Mouse (Mus musculus): ENCODE data around the gene Nek1. TPM values are rescaled to one million over a fixed set of nuclear protein-coding genes. Genes with fewer than 3 reads are reported as not detected.

The Nek1 gene
- polyA plus RNA-seq, 1 experiment from 2014 or later: 30.3 TPM

GRCm38 (mm10) chr8:61127299-61127861 lies 134.4 kb downstream of the Nek1 start:
- H3K27me3 ChIP-seq (ENCODE audit: control insufficient read depth, insufficient read depth, low read length): no peaks in the 10 kb centered on the region
- no peaks in the 10 kb centered on the region for H3K4me1 ChIP-seq (replicated peaks; ENCODE audit: control insufficient read depth, insufficient read depth, low read length)
- peaks cover 8% of the 10 kb centered on the region for H3K36me3 ChIP-seq (replicated peaks; ENCODE audit: control insufficient read depth, insufficient read depth)
- 59% methylated on average over 2 of the region's 2 CpGs for WGBS
- no peak overlapping the region for H3K27ac ChIP-seq
- ATAC-seq (ENCODE audit: low FRiP score) (no peak), DNase-seq (ENCODE audit: low spot score) (no peak)
- no peaks in the 10 kb centered on the region for H3K9me3 ChIP-seq (ENCODE audit: control insufficient read depth, low read length)
- H3K4me2 ChIP-seq (replicated peaks): no peak overlapping the region
- H3K9ac ChIP-seq: no peak overlapping the region
- no peak overlapping the region for H3K4me3 ChIP-seq (replicated peaks; ENCODE audit: low read length)

- Histone ChIP-seq H3K4me1 (replicated peaks; ENCODE audit: control insufficient read depth, insufficient read depth, low read length) (no peaks in the 10 kb centered on the region), H3K4me2 (replicated peaks) (no peak overlapping the region), H3K27me3 (ENCODE audit: control insufficient read depth, insufficient read depth, low read length) (no peaks in the 10 kb centered on the region), H3K9ac (no peak overlapping the region), H3K4me3 (replicated peaks; ENCODE audit: low read length) (no peak overlapping the region), H3K9me3 (ENCODE audit: control insufficient read depth, low read length) (no peaks in the 10 kb centered on the region), H3K36me3 (replicated peaks; ENCODE audit: control insufficient read depth, insufficient read depth) (no peaks in the 10 kb centered on the region), H3K27ac (no peak overlapping the region)
- WGBS: 92% methylated on average over 4 of the region's 4 CpGs
- DNase-seq (ENCODE audit: low spot score): no peak
- ATAC-seq (ENCODE audit: low FRiP score): no peak
These were observed 139.7 kb downstream of the Nek1 start for GRCm38 (mm10) chr8:61132561-61133134.

- no peak for ATAC-seq (ENCODE audit: low FRiP score)
These were observed 148.9 kb downstream of the Nek1 start for GRCm38 (mm10) chr8:61141869-61142268.

GRCm38 (mm10) chr8:61142302-61142701 lies 149.3 kb downstream of the Nek1 start:
- 41% methylated on average over 3 of the region's 3 CpGs for WGBS
- ATAC-seq (ENCODE audit: low FRiP score): no peak
- Histone ChIP-seq H3K9ac (no peak overlapping the region), H3K9me3 (ENCODE audit: control insufficient read depth, low read length) (no peaks in the 10 kb centered on the region), H3K4me3 (replicated peaks; ENCODE audit: low read length) (no peak overlapping the region), H3K4me2 (replicated peaks) (no peak overlapping the region), H3K36me3 (replicated peaks; ENCODE audit: control insufficient read depth, insufficient read depth) (no peaks in the 10 kb centered on the region), H3K27ac (no peak overlapping the region), H3K27me3 (ENCODE audit: control insufficient read depth, insufficient read depth, low read length) (no peaks in the 10 kb centered on the region), H3K4me1 (replicated peaks; ENCODE audit: control insufficient read depth, insufficient read depth, low read length) (no peaks in the 10 kb centered on the region)
- DNase-seq (ENCODE audit: low spot score): no peak

More at GRCm38 (mm10) chr8:61141869-61142268, 148.9 kb downstream of the Nek1 start:
- Histone ChIP-seq H3K27ac (no peak overlapping the region), H3K4me2 (replicated peaks) (no peak overlapping the region), H3K27me3 (ENCODE audit: control insufficient read depth, insufficient read depth, low read length) (no peaks in the 10 kb centered on the region), H3K4me3 (replicated peaks; ENCODE audit: low read length) (no peak overlapping the region), H3K4me1 (replicated peaks; ENCODE audit: control insufficient read depth, insufficient read depth, low read length) (no peaks in the 10 kb centered on the region), H3K9me3 (ENCODE audit: control insufficient read depth, low read length) (no peaks in the 10 kb centered on the region), H3K9ac (no peak overlapping the region), H3K36me3 (replicated peaks; ENCODE audit: control insufficient read depth, insufficient read depth) (no peaks in the 10 kb centered on the region)
- WGBS: 53% methylated on average over 6 of the region's 6 CpGs
- DNase-seq (ENCODE audit: low spot score): no peak

GRCm38 (mm10) chr8:61142845-61143244 lies 149.8 kb downstream of the Nek1 start:
- Histone ChIP-seq H3K4me3 (replicated peaks; ENCODE audit: low read length) (no peak overlapping the region), H3K36me3 (replicated peaks; ENCODE audit: control insufficient read depth, insufficient read depth) (no peaks in the 10 kb centered on the region), H3K9ac (no peak overlapping the region), H3K4me2 (replicated peaks) (no peak overlapping the region), H3K27me3 (ENCODE audit: control insufficient read depth, insufficient read depth, low read length) (no peaks in the 10 kb centered on the region), H3K4me1 (replicated peaks; ENCODE audit: control insufficient read depth, insufficient read depth, low read length) (no peaks in the 10 kb centered on the region), H3K9me3 (ENCODE audit: control insufficient read depth, low read length) (no peaks in the 10 kb centered on the region), H3K27ac (no peak overlapping the region)
- no peak for ATAC-seq (ENCODE audit: low FRiP score)
- DNase-seq (ENCODE audit: low spot score): no peak

- DNase-seq (ENCODE audit: low spot score): peak; percentile 38
- whole genome bisulfite sequencing: 37% methylated on average over 5 of the region's 5 CpGs
- no peaks in the 10 kb centered on the region for H3K9me3 ChIP-seq (ENCODE audit: control insufficient read depth, low read length)
- H3K36me3 ChIP-seq (replicated peaks; ENCODE audit: control insufficient read depth, insufficient read depth): no peaks in the 10 kb centered on the region
- no peaks in the 10 kb centered on the region for H3K27me3 ChIP-seq (ENCODE audit: control insufficient read depth, insufficient read depth, low read length)
- H3K27ac ChIP-seq: no peak overlapping the region
- no peaks in the 10 kb centered on the region; the same call in 1 of the 2 replicates for H3K4me1 ChIP-seq (replicated peaks; ENCODE audit: control insufficient read depth, insufficient read depth, low read length)
- peak; percentile 57; the same call in 1 of the 2 replicates for ATAC-seq (ENCODE audit: low FRiP score)
- H3K4me3 ChIP-seq (replicated peaks; ENCODE audit: low read length): no peak overlapping the region
- no peak overlapping the region for H3K9ac ChIP-seq
- H3K4me2 ChIP-seq (replicated peaks): no peak overlapping the region
These were observed 155.7 kb downstream of the Nek1 start for GRCm38 (mm10) chr8:61148728-61149127.

GRCm38 (mm10) chr8:61150596-61150995 lies 157.6 kb downstream of the Nek1 start:
- H3K4me3 ChIP-seq (replicated peaks; ENCODE audit: low read length): no peak overlapping the region
- ATAC-seq (ENCODE audit: low FRiP score): no peak
- DNase-seq (ENCODE audit: low spot score): no peak
- H3K27me3 ChIP-seq (ENCODE audit: control insufficient read depth, insufficient read depth, low read length): no peaks in the 10 kb centered on the region
- no peak overlapping the region for H3K27ac ChIP-seq
- WGBS: 76% methylated on average over 4 of the region's 4 CpGs
- no peak overlapping the region for H3K9ac ChIP-seq
- no peaks in the 10 kb centered on the region; the same call in 1 of the 2 replicates for H3K4me1 ChIP-seq (replicated peaks; ENCODE audit: control insufficient read depth, insufficient read depth, low read length)
- no peaks in the 10 kb centered on the region for H3K9me3 ChIP-seq (ENCODE audit: control insufficient read depth, low read length)
- no peak overlapping the region for H3K4me2 ChIP-seq (replicated peaks)
- H3K36me3 ChIP-seq (replicated peaks; ENCODE audit: control insufficient read depth, insufficient read depth): no peaks in the 10 kb centered on the region

GRCm38 (mm10) chr8:61156406-61156805 lies 163.4 kb downstream of the Nek1 start:
- no peak overlapping the region for H3K4me2 ChIP-seq (replicated peaks)
- H3K27ac ChIP-seq: no peak overlapping the region
- H3K9me3 ChIP-seq (ENCODE audit: control insufficient read depth, low read length): no peaks in the 10 kb centered on the region
- no peaks in the 10 kb centered on the region for H3K4me1 ChIP-seq (replicated peaks; ENCODE audit: control insufficient read depth, insufficient read depth, low read length)
- DNase-seq (ENCODE audit: low spot score) (no peak), ATAC-seq (ENCODE audit: low FRiP score) (no peak)
- 40% methylated on average over 1 of the region's 1 CpGs for WGBS
- H3K36me3 ChIP-seq (replicated peaks; ENCODE audit: control insufficient read depth, insufficient read depth): no peaks in the 10 kb centered on the region
- H3K4me3 ChIP-seq (replicated peaks; ENCODE audit: low read length): no peak overlapping the region
- no peak overlapping the region for H3K9ac ChIP-seq
- no peaks in the 10 kb centered on the region for H3K27me3 ChIP-seq (ENCODE audit: control insufficient read depth, insufficient read depth, low read length)

- WGBS: 90% methylated on average over 3 of the region's 3 CpGs
- Histone ChIP-seq H3K36me3 (replicated peaks; ENCODE audit: control insufficient read depth, insufficient read depth) (no peaks in the 10 kb centered on the region), H3K4me3 (replicated peaks; ENCODE audit: low read length) (no peak overlapping the region), H3K9me3 (ENCODE audit: control insufficient read depth, low read length) (no peaks in the 10 kb centered on the region), H3K27ac (no peak overlapping the region), H3K4me1 (replicated peaks; ENCODE audit: control insufficient read depth, insufficient read depth, low read length) (no peaks in the 10 kb centered on the region), H3K9ac (no peak overlapping the region), H3K4me2 (replicated peaks) (no peak overlapping the region), H3K27me3 (ENCODE audit: control insufficient read depth, insufficient read depth, low read length) (no peaks in the 10 kb centered on the region)
- no peak for ATAC-seq (ENCODE audit: low FRiP score)
- no peak for DNase-seq (ENCODE audit: low spot score)
These were observed 165.5 kb downstream of the Nek1 start for GRCm38 (mm10) chr8:61158540-61158939.

Measured in hindbrain, embryonic 14.5 days (tissue).